Mouse (Mus musculus): ENCODE results near the gene Mycbpap. TPM values are rescaled to one million over a fixed set of nuclear protein-coding genes. Genes with fewer than 3 reads are reported as not detected.
A peak's percentile ranks its signal among the peaks of the same experiment; 100 is the strongest.

Gene Mycbpap
- polyA plus RNA-seq, 1 experiment from 2014 or later, result 9.1 TPM

DNA sequence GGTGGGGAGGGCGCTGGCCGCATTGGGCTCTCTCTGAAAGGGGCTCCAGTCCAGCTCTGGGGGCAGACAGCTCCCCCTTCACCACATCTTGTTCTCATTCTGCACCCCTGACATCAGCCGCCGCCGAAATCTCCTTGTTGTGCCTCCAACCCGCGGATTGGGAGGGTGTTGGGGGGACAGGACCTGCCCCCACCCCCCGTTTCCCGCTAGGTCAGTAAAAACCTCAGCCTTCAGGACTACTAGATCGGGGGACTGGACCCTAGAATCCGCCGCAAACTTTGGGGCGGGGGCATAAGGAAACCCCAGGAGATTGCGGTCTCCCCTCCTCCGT is 49.0 kb downstream of the Mycbpap start:
- H3K4me1 ChIP-seq (ENCODE audit: control insufficient read depth, insufficient read depth, low read length), result peaks cover 27% of the 10 kb centered on the region

GRCm38 (mm10) chr11:94471740-94472584 is 49.6 kb downstream of the Mycbpap start:
- Histone ChIP-seq H3K9me3 (replicated peaks; ENCODE audit: control insufficient read depth, low read length) (no peaks in the 10 kb centered on the region), H3K9ac (ENCODE audit: low read depth, low read length) (no peak overlapping the region), H3K27ac (ENCODE audit: low read depth, low read length) (no peak overlapping the region), H3K4me2 (peak overlapping the region; percentile 99), H3K36me3 (ENCODE audit: control insufficient read depth, insufficient read depth, low read length) (no peaks in the 10 kb centered on the region), H3K4me1 (ENCODE audit: control insufficient read depth, insufficient read depth, low read length) (peaks cover 27% of the 10 kb centered on the region), H3K4me3 (ENCODE audit: low read depth, low read length) (peak overlapping the region; percentile 67), H3K27me3 (ENCODE audit: control insufficient read depth, insufficient read depth, low read length) (peaks cover 60% of the 10 kb centered on the region)
- 4% methylated on average over 17 of the region's 17 CpGs for WGBS (ENCODE audit: insufficient replicate concordance)
- no peak for ATAC-seq (replicated peaks; ENCODE audit: insufficient number of reproducible peaks, low FRiP score, low TSS enrichment)

More for the DNA sequence above, 49.0 kb downstream of the Mycbpap start:
- H3K4me2 ChIP-seq, result peak overlapping the region; percentile 99
- no peaks in the 10 kb centered on the region for H3K36me3 ChIP-seq (ENCODE audit: control insufficient read depth, insufficient read depth, low read length)
- WGBS (ENCODE audit: insufficient replicate concordance), result under 1% methylated on average over 15 of the region's 15 CpGs
- no peak overlapping the region for H3K27ac ChIP-seq (ENCODE audit: low read depth, low read length)
- no peak for ATAC-seq (replicated peaks; ENCODE audit: insufficient number of reproducible peaks, low FRiP score, low TSS enrichment)
- peaks cover 66% of the 10 kb centered on the region for H3K27me3 ChIP-seq (ENCODE audit: control insufficient read depth, insufficient read depth, low read length)
- H3K9ac ChIP-seq (ENCODE audit: low read depth, low read length), result 0 out of 2 replicates have a peak overlapping the region, but pooled peaks have one; percentile 65
- H3K9me3 ChIP-seq (replicated peaks; ENCODE audit: control insufficient read depth, low read length), result no peaks in the 10 kb centered on the region
- H3K4me3 ChIP-seq (ENCODE audit: low read depth, low read length), result peak overlapping the region; percentile 67

- ATAC-seq (replicated peaks; ENCODE audit: insufficient number of reproducible peaks, low FRiP score, low TSS enrichment), result no peak
- no peak overlapping the region for H3K27ac ChIP-seq (ENCODE audit: low read depth, low read length)
- peaks cover 27% of the 10 kb centered on the region for H3K4me1 ChIP-seq (ENCODE audit: control insufficient read depth, insufficient read depth, low read length)
Observed at GRCm38 (mm10) chr11:94470391-94470790, 51.2 kb downstream of the Mycbpap start.

DNA sequence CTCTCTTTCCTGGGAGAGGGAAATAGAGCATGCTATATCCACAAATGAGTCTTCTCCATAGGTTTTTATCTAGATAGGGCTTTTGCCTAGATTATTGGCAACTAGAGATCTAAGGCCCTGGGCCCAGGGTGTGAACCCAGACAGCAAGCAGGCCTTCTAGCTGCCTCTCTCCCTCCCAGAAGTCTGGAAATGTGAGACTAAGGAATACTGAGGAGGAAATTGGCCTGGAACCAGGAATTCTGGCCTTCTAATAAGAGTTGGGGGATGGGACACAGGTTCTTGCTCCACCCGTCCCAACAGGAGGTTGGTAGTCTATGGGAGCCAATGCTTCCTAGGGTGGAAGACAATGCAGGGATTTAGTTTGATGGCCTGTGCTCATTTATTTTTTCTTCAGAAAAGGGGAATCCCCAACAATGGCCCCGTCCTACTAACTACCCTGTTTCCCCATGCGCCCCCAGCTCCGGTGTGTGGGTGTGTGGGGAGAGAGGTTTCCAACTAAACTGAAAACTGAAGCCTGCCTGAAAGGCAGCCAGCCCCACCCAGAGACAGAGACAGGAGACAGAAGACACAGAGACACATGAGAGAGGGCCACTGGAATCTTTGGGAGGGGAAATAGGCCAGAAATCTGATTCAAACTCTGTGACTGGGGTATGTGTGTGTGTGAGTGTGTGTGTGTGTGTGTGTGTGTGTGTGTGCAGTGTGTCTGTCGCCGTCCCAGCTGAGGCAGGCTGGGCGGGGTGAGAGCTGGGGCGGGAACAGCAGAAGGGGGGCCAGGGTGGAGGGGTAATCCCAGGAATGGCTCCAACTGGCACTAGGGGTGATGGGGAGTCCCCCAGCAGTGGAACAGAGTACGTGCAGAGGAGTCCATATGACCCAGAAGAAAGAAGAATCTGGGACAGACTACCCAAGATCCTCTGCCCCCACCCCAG is 52.1 kb downstream of the Mycbpap start:
- ATAC-seq (replicated peaks; ENCODE audit: insufficient number of reproducible peaks, low FRiP score, low TSS enrichment), result no peak
- Histone ChIP-seq H3K4me3 (ENCODE audit: low read depth, low read length) (no peak overlapping the region), H3K4me2 (no peak overlapping the region), H3K4me1 (ENCODE audit: control insufficient read depth, insufficient read depth, low read length) (peaks cover 27% of the 10 kb centered on the region), H3K27ac (ENCODE audit: low read depth, low read length) (no peak overlapping the region), H3K27me3 (ENCODE audit: control insufficient read depth, insufficient read depth, low read length) (peaks cover 35% of the 10 kb centered on the region), H3K9ac (ENCODE audit: low read depth, low read length) (no peak overlapping the region), H3K9me3 (replicated peaks; ENCODE audit: control insufficient read depth, low read length) (no peaks in the 10 kb centered on the region), H3K36me3 (ENCODE audit: control insufficient read depth, insufficient read depth, low read length) (no peaks in the 10 kb centered on the region)
- 37% methylated on average over 9 of the region's 9 CpGs for WGBS (ENCODE audit: insufficient replicate concordance)

More at GRCm38 (mm10) chr11:94470391-94470790, 51.2 kb downstream of the Mycbpap start:
- Histone ChIP-seq H3K9ac (ENCODE audit: low read depth, low read length) (no peak overlapping the region), H3K9me3 (replicated peaks; ENCODE audit: control insufficient read depth, low read length) (no peaks in the 10 kb centered on the region), H3K36me3 (ENCODE audit: control insufficient read depth, insufficient read depth, low read length) (no peaks in the 10 kb centered on the region), H3K4me2 (no peak overlapping the region), H3K27me3 (ENCODE audit: control insufficient read depth, insufficient read depth, low read length) (peaks cover 45% of the 10 kb centered on the region), H3K4me3 (ENCODE audit: low read depth, low read length) (no peak overlapping the region)
- 46% methylated on average over 7 of the region's 7 CpGs for WGBS (ENCODE audit: insufficient replicate concordance)

DNA sequence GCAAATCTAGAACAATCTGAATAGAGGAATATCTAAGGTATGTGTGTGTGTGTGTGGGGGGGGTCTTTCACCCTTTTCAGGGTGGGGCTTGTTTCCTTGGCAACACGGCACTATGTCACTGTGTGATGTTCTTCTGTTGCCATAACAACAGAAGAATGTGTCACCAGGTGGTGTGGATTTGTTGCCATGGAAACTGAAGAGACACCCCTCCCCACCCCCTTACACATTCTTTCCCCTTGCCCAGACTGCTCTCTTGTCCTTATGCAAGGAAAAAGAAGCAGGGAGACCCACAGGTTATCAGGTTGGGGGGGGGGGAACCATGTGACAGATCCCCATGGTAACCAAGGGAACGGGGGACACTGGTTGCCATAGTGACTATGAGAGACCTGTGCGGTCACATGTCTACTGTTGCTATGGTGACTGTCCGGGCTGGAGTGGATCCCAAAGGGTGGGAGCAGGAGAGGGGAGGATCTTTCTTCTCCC is 52.9 kb downstream of the Mycbpap start:
- Histone ChIP-seq H3K27ac (ENCODE audit: low read depth, low read length) (no peak overlapping the region), H3K4me3 (ENCODE audit: low read depth, low read length) (no peak overlapping the region), H3K9ac (ENCODE audit: low read depth, low read length) (no peak overlapping the region), H3K4me1 (ENCODE audit: control insufficient read depth, insufficient read depth, low read length) (peaks cover 22% of the 10 kb centered on the region), H3K27me3 (ENCODE audit: control insufficient read depth, insufficient read depth, low read length) (peaks cover 29% of the 10 kb centered on the region), H3K36me3 (ENCODE audit: control insufficient read depth, insufficient read depth, low read length) (no peaks in the 10 kb centered on the region), H3K9me3 (replicated peaks; ENCODE audit: control insufficient read depth, low read length) (no peaks in the 10 kb centered on the region), H3K4me2 (no peak overlapping the region)
- ATAC-seq (replicated peaks; ENCODE audit: insufficient number of reproducible peaks, low FRiP score, low TSS enrichment), result no peak
- 24% methylated on average over 4 of the region's 4 CpGs for WGBS (ENCODE audit: insufficient replicate concordance)

GRCm38 (mm10) chr11:94466333-94466855 is 55.1 kb downstream of the Mycbpap start:
- Histone ChIP-seq H3K36me3 (ENCODE audit: control insufficient read depth, insufficient read depth, low read length) (no peaks in the 10 kb centered on the region), H3K4me2 (no peak overlapping the region), H3K9ac (ENCODE audit: low read depth, low read length) (no peak overlapping the region), H3K27ac (ENCODE audit: low read depth, low read length) (no peak overlapping the region), H3K27me3 (ENCODE audit: control insufficient read depth, insufficient read depth, low read length) (peaks cover 10% of the 10 kb centered on the region), H3K9me3 (replicated peaks; ENCODE audit: control insufficient read depth, low read length) (no peaks in the 10 kb centered on the region), H3K4me1 (ENCODE audit: control insufficient read depth, insufficient read depth, low read length) (0 out of 2 replicates have a peak, but pooled peaks cover 9% of the 10 kb centered on the region), H3K4me3 (ENCODE audit: low read depth, low read length) (no peak overlapping the region)
- 84% methylated on average over 17 of the region's 17 CpGs for WGBS (ENCODE audit: insufficient replicate concordance)
- ATAC-seq (replicated peaks; ENCODE audit: insufficient number of reproducible peaks, low FRiP score, low TSS enrichment), result no peak

- no peak overlapping the region for H3K4me3 ChIP-seq (ENCODE audit: low read depth, low read length)
Observed at GRCm38 (mm10) chr11:94464170-94464569, 57.4 kb downstream of the Mycbpap start.

DNA sequence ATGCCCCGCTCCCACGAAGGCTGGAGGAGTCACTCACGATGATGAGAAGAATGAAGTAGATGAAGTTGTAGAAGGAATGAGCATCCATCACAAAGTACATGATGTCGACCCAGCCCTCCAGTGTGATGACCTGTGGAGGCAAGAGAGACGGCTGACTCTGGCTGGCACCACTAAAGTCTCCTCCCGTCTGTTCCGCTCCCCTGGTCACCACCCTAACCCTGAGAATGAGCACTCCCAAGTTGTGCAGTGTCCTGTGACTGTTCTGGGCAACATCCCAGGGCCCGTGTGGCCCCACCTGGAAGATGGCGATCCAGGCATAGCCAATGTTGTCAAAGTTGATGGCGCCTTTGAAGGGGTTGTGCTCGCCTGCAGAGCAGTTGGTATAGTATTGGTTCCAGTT is 59.7 kb downstream of the Mycbpap start:
- H3K4me1 ChIP-seq (ENCODE audit: control insufficient read depth, insufficient read depth, low read length), result 0 out of 2 replicates have a peak, but pooled peaks cover 2% of the 10 kb centered on the region
- peaks cover 7% of the 10 kb centered on the region; the same call in 1 of the 2 replicates for H3K27me3 ChIP-seq (ENCODE audit: control insufficient read depth, insufficient read depth, low read length)
- H3K4me3 ChIP-seq (ENCODE audit: low read depth, low read length), result no peak overlapping the region
- H3K9me3 ChIP-seq (replicated peaks; ENCODE audit: control insufficient read depth, low read length), result no peaks in the 10 kb centered on the region
- WGBS (ENCODE audit: insufficient replicate concordance), result 87% methylated on average over 11 of the region's 11 CpGs
- no peaks in the 10 kb centered on the region for H3K36me3 ChIP-seq (ENCODE audit: control insufficient read depth, insufficient read depth, low read length)
- ATAC-seq (replicated peaks; ENCODE audit: insufficient number of reproducible peaks, low FRiP score, low TSS enrichment), result no peak
- H3K27ac ChIP-seq (ENCODE audit: low read depth, low read length), result no peak overlapping the region
- no peak overlapping the region for H3K9ac ChIP-seq (ENCODE audit: low read depth, low read length)
- no peak overlapping the region for H3K4me2 ChIP-seq

More at GRCm38 (mm10) chr11:94464170-94464569, 57.4 kb downstream of the Mycbpap start:
- Histone ChIP-seq H3K27ac (ENCODE audit: low read depth, low read length) (no peak overlapping the region), H3K4me2 (no peak overlapping the region), H3K36me3 (ENCODE audit: control insufficient read depth, insufficient read depth, low read length) (no peaks in the 10 kb centered on the region), H3K9me3 (replicated peaks; ENCODE audit: control insufficient read depth, low read length) (no peaks in the 10 kb centered on the region), H3K9ac (ENCODE audit: low read depth, low read length) (no peak overlapping the region), H3K27me3 (ENCODE audit: control insufficient read depth, insufficient read depth, low read length) (peaks cover 4% of the 10 kb centered on the region; the same call in 1 of the 2 replicates), H3K4me1 (ENCODE audit: control insufficient read depth, insufficient read depth, low read length) (0 out of 2 replicates have a peak, but pooled peaks cover 7% of the 10 kb centered on the region)
- WGBS (ENCODE audit: insufficient replicate concordance), result 56% methylated on average over 2 of the region's 2 CpGs
- no peak for ATAC-seq (replicated peaks; ENCODE audit: insufficient number of reproducible peaks, low FRiP score, low TSS enrichment)
